Mouse (Mus musculus) CH12.LX (cell line): ENCODE data around the gene Ccnc. TPM values are rescaled to one million over a fixed set of nuclear protein-coding genes. Genes with fewer than 3 reads are reported as not detected.
A peak's percentile ranks its signal among the peaks of the same experiment; 100 is the strongest.

ENCODE experiments used
- DNase-seq: peaks from one replicate; pipeline ENCODE4 v3.0.0-alpha.2; 2013; ENCODE audit errors: extremely low read depth
- H3K27ac ChIP-seq: 2 replicates; pipeline ENCODE4 v1.5.1; 2012; ENCODE audit warnings: low read depth, mild to moderate bottlenecking, control low read depth, moderate library complexity; ENCODE audit not compliant: insufficient read depth
- H3K27me3 ChIP-seq: replicated peaks from 2 replicates; pipeline ENCODE3; 2012; ENCODE audit warnings: inconsistent platforms
- H3K36me3 ChIP-seq, 2 experiments: replicated peaks in 1 of 2; 2 replicates each; pipeline versions ENCODE3 to v1.6.1; 2012; ENCODE audit warnings: inconsistent platforms in 1 of 2, low read length in 1 of 2, mild to moderate bottlenecking in 1 of 2, mixed read lengths in 1 of 2, moderate library complexity in 1 of 2; ENCODE audit not compliant: control insufficient read depth in 1 of 2, insufficient read depth in 1 of 2
- H3K4me1 ChIP-seq, 2 experiments: 2 replicates each; pipeline ENCODE4 v1.6.1; 2012; ENCODE audit warnings: inconsistent platforms in 1 of 2, moderate library complexity in 1 of 2; ENCODE audit not compliant: insufficient read depth in 2 of 2, control insufficient read depth in 1 of 2
- H3K4me2 ChIP-seq: 2 replicates; pipeline ENCODE4 v1.6.1; 2012; ENCODE audit warnings: low read depth, mild to moderate bottlenecking, control low read depth; ENCODE audit not compliant: poor library complexity, insufficient read depth, severe bottlenecking
- H3K4me3 ChIP-seq, 3 experiments: fragments of 150-350 bp in 1 of 3; sonication (generic) in 1 of 3; replicated peaks in 1 of 3; 2 replicates each; pipeline versions ENCODE3 to v1.5.1; 2011 to 2012; ENCODE audit warnings: low read depth in 2 of 3, low read length in 2 of 3, mild to moderate bottlenecking in 2 of 3, moderate library complexity in 2 of 3, control low read depth in 1 of 3, improper control_type of control experiment in 1 of 3, inconsistent platforms in 1 of 3, mixed read lengths in 1 of 3; ENCODE audit not compliant: poor library complexity in 1 of 3
- H3K79me2 ChIP-seq: replicated peaks from 2 replicates; pipeline ENCODE4 v1.6.1; 2012; ENCODE audit warnings: mild to moderate bottlenecking, moderate library complexity; ENCODE audit not compliant: control insufficient read depth, poor library complexity, insufficient read depth, severe bottlenecking; ENCODE audit errors: extremely low read depth
- H3K9ac ChIP-seq: 2 replicates; pipeline ENCODE4 v1.6.1; 2012; ENCODE audit warnings: low read depth, mild to moderate bottlenecking, control low read depth, moderate library complexity; ENCODE audit not compliant: insufficient read depth
- H3K9me3 ChIP-seq: replicated peaks from 2 replicates; pipeline ENCODE3; 2012; ENCODE audit warnings: low read length, inconsistent platforms, mixed read lengths
- BHLHE40 ChIP-seq: IDR thresholded peaks from 2 replicates; pipeline ENCODE4 v1.6.1; 2011; ENCODE audit warnings: mild to moderate bottlenecking, low read depth, low read length, improper control_type of control experiment
- CHD1 ChIP-seq: IDR thresholded peaks from 2 replicates; pipeline ENCODE4 v1.6.1; 2012; ENCODE audit warnings: low read depth, low read length, improper control_type of control experiment, inconsistent platforms
- CHD2 ChIP-seq: IDR thresholded peaks from 2 replicates; pipeline ENCODE4 v1.6.1; 2011; ENCODE audit warnings: low read length, improper control_type of control experiment
- CTCF ChIP-seq, 2 experiments: IDR thresholded peaks in 1 of 2; conservative IDR thresholded peaks in 1 of 2; 2 replicates each; pipeline ENCODE4 v1.5.1; 2011 to 2012; ENCODE audit warnings: low read depth in 2 of 2, low read length in 2 of 2, improper control_type of control experiment in 1 of 2, inconsistent platforms in 1 of 2, mild to moderate bottlenecking in 1 of 2, moderate library complexity in 1 of 2
- E2F4 ChIP-seq: IDR thresholded peaks from 2 replicates; pipeline ENCODE4 v1.6.1; 2011; ENCODE audit warnings: low read depth, low read length, improper control_type of control experiment; ENCODE audit not compliant: insufficient replicate concordance
- ELF1 ChIP-seq: IDR thresholded peaks from 2 replicates; pipeline ENCODE4 v1.6.1; 2014; ENCODE audit warnings: low read depth, mild to moderate bottlenecking, inconsistent platforms, low read length, improper control_type of control experiment
- EP300 ChIP-seq: IDR thresholded peaks from 2 replicates; pipeline ENCODE4 v1.6.1; 2011; ENCODE audit warnings: low read length, improper control_type of control experiment
- ETS1 ChIP-seq: conservative IDR thresholded peaks from 2 replicates; pipeline ENCODE4 v1.6.1; 2012; ENCODE audit warnings: low read depth, mild to moderate bottlenecking, inconsistent platforms, low read length, improper control_type of control experiment, moderate library complexity
- GABPA ChIP-seq: IDR thresholded peaks from 2 replicates; pipeline ENCODE4 v1.6.1; 2012; ENCODE audit warnings: low read depth, low read length, improper control_type of control experiment, inconsistent platforms; ENCODE audit not compliant: insufficient replicate concordance
- HCFC1 ChIP-seq: IDR thresholded peaks from 2 replicates; pipeline ENCODE4 v1.6.1; 2012; ENCODE audit warnings: low read depth, mild to moderate bottlenecking, inconsistent platforms, low read length, improper control_type of control experiment
- IRF4 ChIP-seq: IDR thresholded peaks from 2 replicates; pipeline ENCODE4 v1.6.1; 2014; ENCODE audit warnings: low read depth, mild to moderate bottlenecking, inconsistent platforms, low read length, improper control_type of control experiment
- JUN ChIP-seq: IDR thresholded peaks from 2 replicates; pipeline ENCODE4 v1.6.1; 2011; ENCODE audit warnings: low read depth, mild to moderate bottlenecking, low read length, improper control_type of control experiment, moderate library complexity; ENCODE audit not compliant: insufficient read depth
- JUND ChIP-seq: conservative IDR thresholded peaks from 2 replicates; pipeline ENCODE4 v1.6.1; 2011; ENCODE audit warnings: low read depth, low read length, improper control_type of control experiment
- KAT2A ChIP-seq: IDR thresholded peaks from 2 replicates; pipeline ENCODE4 v1.6.1; 2012; ENCODE audit warnings: low read length, improper control_type of control experiment, inconsistent platforms; ENCODE audit not compliant: insufficient replicate concordance
- MAFK ChIP-seq: IDR thresholded peaks from 2 replicates; pipeline ENCODE4 v1.6.1; 2011; ENCODE audit warnings: low read length, improper control_type of control experiment; ENCODE audit not compliant: insufficient replicate concordance
- MAX ChIP-seq: IDR thresholded peaks from 2 replicates; pipeline ENCODE4 v1.6.1; 2011; ENCODE audit warnings: low read length, improper control_type of control experiment
- MAZ ChIP-seq: IDR thresholded peaks from 2 replicates; pipeline ENCODE4 v1.6.1; 2012; ENCODE audit warnings: low read depth, mild to moderate bottlenecking, inconsistent platforms, low read length, improper control_type of control experiment, moderate library complexity
- MEF2A ChIP-seq: IDR thresholded peaks from 2 replicates; pipeline ENCODE4 v1.6.1; 2014; ENCODE audit warnings: low read depth, mild to moderate bottlenecking, inconsistent platforms, low read length, improper control_type of control experiment, borderline replicate concordance
- MXI1 ChIP-seq: IDR thresholded peaks from 2 replicates; pipeline ENCODE4 v1.6.1; 2011; ENCODE audit warnings: mild to moderate bottlenecking, low read depth, low read length, improper control_type of control experiment
- MYC ChIP-seq: IDR thresholded peaks from 2 replicates; pipeline ENCODE4 v1.6.1; 2011; ENCODE audit warnings: low read depth, mild to moderate bottlenecking, improper control_type of control experiment, low read length
- NELFE ChIP-seq: IDR thresholded peaks from 2 replicates; pipeline ENCODE4 v1.6.1; 2011; ENCODE audit warnings: low read depth, low read length, improper control_type of control experiment
- NRF1 ChIP-seq: IDR thresholded peaks from 2 replicates; pipeline ENCODE4 v1.6.1; 2014; ENCODE audit warnings: low read depth, mild to moderate bottlenecking, inconsistent platforms, low read length, improper control_type of control experiment, moderate library complexity
- PAX5 ChIP-seq: IDR thresholded peaks from 2 replicates; pipeline ENCODE4 v1.6.1; 2012; ENCODE audit warnings: low read length, inconsistent platforms, mixed read lengths
- POLR2A ChIP-seq: IDR thresholded peaks from 2 replicates; pipeline ENCODE4 v1.6.1; 2011; ENCODE audit warnings: low read depth, mild to moderate bottlenecking, improper control_type of control experiment, low read length
- POLR2AphosphoS2 ChIP-seq: IDR thresholded peaks from 2 replicates; pipeline ENCODE4 v1.6.1; 2011; ENCODE audit warnings: low read depth, low read length, improper control_type of control experiment
- RAD21 ChIP-seq: IDR thresholded peaks from 2 replicates; pipeline ENCODE4 v1.6.1; 2011; ENCODE audit warnings: low read depth, mild to moderate bottlenecking, low read length, improper control_type of control experiment, moderate library complexity
- RCOR1 ChIP-seq: conservative IDR thresholded peaks from 2 replicates; pipeline ENCODE4 v1.6.1; 2012; ENCODE audit warnings: low read depth, mild to moderate bottlenecking, inconsistent platforms, low read length, improper control_type of control experiment
- SIN3A ChIP-seq: IDR thresholded peaks from 2 replicates; pipeline ENCODE4 v1.6.1; 2012; ENCODE audit warnings: low read length, improper control_type of control experiment, inconsistent platforms
- SMC3 ChIP-seq: IDR thresholded peaks from 2 replicates; pipeline ENCODE4 v1.6.1; 2011; ENCODE audit warnings: low read depth, low read length, improper control_type of control experiment
- TBP ChIP-seq: conservative IDR thresholded peaks from 2 replicates; pipeline ENCODE4 v1.6.1; 2011; ENCODE audit warnings: low read depth, low read length, improper control_type of control experiment
- TCF12 ChIP-seq: IDR thresholded peaks from 2 replicates; pipeline ENCODE4 v1.6.1; 2014; ENCODE audit warnings: low read depth, mild to moderate bottlenecking, inconsistent platforms, low read length, improper control_type of control experiment
- UBTF ChIP-seq: IDR thresholded peaks from 2 replicates; pipeline ENCODE4 v1.6.1; 2012; ENCODE audit warnings: low read depth, mild to moderate bottlenecking, inconsistent platforms, low read length, improper control_type of control experiment, moderate library complexity
- USF1 ChIP-seq: IDR thresholded peaks from 2 replicates; pipeline ENCODE4 v1.6.1; 2014; ENCODE audit warnings: low read depth, mild to moderate bottlenecking, inconsistent platforms, low read length, improper control_type of control experiment
- USF2 ChIP-seq: conservative IDR thresholded peaks from 2 replicates; pipeline ENCODE4 v1.6.1; 2011; ENCODE audit warnings: low read depth, low read length, improper control_type of control experiment
- ZC3H11A ChIP-seq: IDR thresholded peaks from 2 replicates; pipeline ENCODE4 v1.6.1; 2012; ENCODE audit warnings: low read depth, mild to moderate bottlenecking, inconsistent platforms, low read length, improper control_type of control experiment
- ZKSCAN1 ChIP-seq: IDR thresholded peaks from 2 replicates; pipeline ENCODE4 v1.6.1; 2012; ENCODE audit warnings: low read depth, inconsistent platforms, low read length, improper control_type of control experiment, borderline replicate concordance
- ZMIZ1 ChIP-seq: IDR thresholded peaks from 2 replicates; pipeline ENCODE4 v1.6.1; 2012; ENCODE audit warnings: low read depth, mild to moderate bottlenecking, inconsistent platforms, low read length, improper control_type of control experiment
- ZNF384 ChIP-seq: IDR thresholded peaks from 2 replicates; pipeline ENCODE4 v1.6.1; 2012; ENCODE audit warnings: low read depth, low read length, improper control_type of control experiment, inconsistent platforms
- dilution Hi-C: fragments of 300-500 bp; cut with MboI; formaldehyde crosslinking; loops from 2 replicates; pipeline ENCODE4 v1.14.3; 2020; ENCODE audit warnings: low sequenced_read_pairs; ENCODE audit not compliant: extremely low pct_unique_long_range_greater_than_20kb, extremely low pct_ligation_motif_present
- in situ Hi-C: fragments of 300-500 bp; cut with MboI; formaldehyde crosslinking; loops from 3 replicates; pipeline ENCODE4 v1.14.3; 2019; ENCODE audit warnings: low sequenced_read_pairs, low pct_ligation_motif_present, low pct_unique_long_range_greater_than_20kb, mixed read lengths
- polyA plus RNA-seq: library from polyadenylated mRNA; unstranded; fragments of >175 nt; gene quantifications from 2 replicates; pipeline ENCODE4 v1.2.1, GENCODE M21; 2012; ENCODE audit warnings: low read depth; ENCODE audit not compliant: insufficient read length
- total RNA-seq, 2 experiments: library from RNA; depleted of rRNA; stranded (reverse); fragments of 300-350 nt in 1 of 2; fragments of >200 nt in 1 of 2; gene quantifications; 2 replicates each; pipeline ENCODE4 v1.2.3; 2012 to 2014

Gene Ccnc
- total RNA-seq (2012; rRNA removed) (20.7 and 22.7 TPM in 2 replicates), total RNA-seq (2014; rRNA removed) (61.4 and 73.0 TPM in 2 replicates), polyA plus RNA-seq (24.4 and 32.3 TPM in 2 replicates)

DNA sequence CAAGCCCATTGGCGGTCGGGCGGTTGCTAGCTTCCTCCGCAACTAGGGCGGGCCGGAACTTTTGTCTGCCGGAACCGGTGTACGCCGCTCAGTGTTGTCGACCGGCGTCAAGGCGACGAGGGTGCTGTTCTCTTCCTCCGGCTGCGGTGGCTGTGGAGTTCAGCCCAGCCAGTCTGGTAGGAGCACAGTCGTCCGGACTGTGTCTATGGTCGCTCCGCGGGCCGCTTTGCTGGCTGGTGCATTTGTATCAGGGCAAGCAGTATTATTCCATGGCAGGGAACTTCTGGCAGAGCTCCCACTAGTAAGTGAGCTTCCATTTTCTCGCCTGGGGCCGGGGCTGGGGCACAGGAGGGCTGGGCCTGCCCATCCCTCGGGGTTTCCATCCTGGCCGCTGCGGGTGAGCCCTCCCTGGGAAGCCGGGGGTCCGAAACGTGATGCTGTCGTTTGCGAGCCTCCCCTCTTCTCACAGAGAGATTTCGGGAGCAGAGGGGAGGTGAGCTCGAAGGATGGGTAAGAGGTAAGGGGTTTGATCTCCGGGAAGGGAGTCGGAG, at the start of gene Ccnc:
Gene Ccnc (plus strand): TSS at position 87 of the 551 bp plus-strand sequence.
- H3K4me2 ChIP-seq, result peak within 1 kb of the TSS; percentile 54
- H3K27ac ChIP-seq, result no peak within 1 kb of the TSS
- no peaks in the 10 kb centered on the region for H3K9me3 ChIP-seq
- H3K36me3 ChIP-seq, result peaks cover 0 to 6% of the 10 kb centered on the region in 2 experiments
- in situ Hi-C loops (no loop called here), dilution Hi-C loops (no loop called here)
- peaks cover 0 to 7% of the 10 kb centered on the region in 2 experiments; a peak in 2 of 4 replicates for H3K4me1 ChIP-seq
- no peaks in the 10 kb centered on the region for H3K27me3 ChIP-seq
- H3K4me3 ChIP-seq, result peak within 1 kb of the TSS; percentile 69 to 82 (median 71)
- H3K79me2 ChIP-seq, result peaks cover 21% of the 10 kb centered on the region
- peak within 1 kb of the TSS; percentile 79 for H3K9ac ChIP-seq
- peak; percentile 90 for DNase-seq
- TF ChIP-seq ZNF384 (no peak), JUN (no peak), IRF4 (peak; percentile 63), MEF2A (peak; percentile 77), MXI1 (peak; percentile 73), ELF1 (peak; percentile 76), BHLHE40 (peak; percentile 9; the same call in 1 of the 2 replicates), POLR2AphosphoS2 (peak; percentile 74; the same call in 1 of the 2 replicates), POLR2A (peak; percentile 93), MAX (peak; percentile 61), CTCF (conservative IDR thresholded peaks at IDR 0.05 in 1 of 2, IDR thresholded peaks at IDR 0.05 in 1 of 2; ENCODE audit: low read depth in 2 of 2, low read length in 2 of 2) (no peak), SMC3 (no peak), ZC3H11A (no peak), CHD2 (no peak), HCFC1 (peak; percentile 88), NELFE (peak; percentile 92), USF1 (no peak), GABPA (no peak; the same call in 1 of the 2 replicates), MYC (no peak), JUND (no peak), MAZ (peak; percentile 71; the same call in 1 of the 2 replicates), UBTF (peak; percentile 98), TBP (peak; percentile 87), CHD1 (no peak), TCF12 (peak; percentile 97), ZMIZ1 (peak; percentile 85), EP300 (no peak), E2F4 (no peak), RAD21 (no peak), USF2 (no peak), SIN3A (peak; percentile 95), NRF1 (no peak), ETS1 (no peak), ZKSCAN1 (no peak), RCOR1 (0 out of 2 replicates have a peak, but pooled peaks have one; percentile 36), MAFK (no peak), KAT2A (peak; percentile 57; the same call in 1 of the 2 replicates), PAX5 (no peak)
